Mouse (Mus musculus) frontal cortex, adult (tissue): ENCODE results near the gene Aptx.

Experiments used
- ATAC-seq: cut with Nextera tagmentation; 2 replicates; pipeline ENCODE4 v1.9.2; 2017; ENCODE audit warnings: mild to moderate bottlenecking, moderate library complexity, mixed read lengths; ENCODE audit not compliant: low TSS enrichment

Aptx gene

GRCm38 (mm10) chr4:40666237-40667012 is 36.6 kb downstream of the Aptx start:
- ATAC-seq: no peak

DNA sequence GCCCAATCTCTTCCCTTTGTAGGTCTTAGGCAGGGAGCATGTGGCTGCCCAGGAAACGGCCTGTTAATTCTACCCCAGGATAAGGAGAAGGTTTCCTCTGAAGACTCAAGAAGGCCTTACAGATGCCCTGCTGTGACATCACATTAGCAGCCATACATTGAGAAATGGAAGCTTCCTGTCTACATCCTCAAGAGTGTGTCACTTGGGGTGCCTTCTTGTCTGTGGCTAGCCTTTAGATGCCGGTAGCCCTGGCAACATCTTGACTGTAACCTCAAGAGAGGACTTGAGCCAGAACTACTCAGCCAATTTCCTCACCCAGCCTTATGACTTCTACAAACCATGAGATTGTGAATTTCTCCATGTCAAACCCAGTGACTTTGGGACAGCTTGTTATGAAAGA is 51.9 kb downstream of the Aptx start:
- no peak for ATAC-seq

DNA sequence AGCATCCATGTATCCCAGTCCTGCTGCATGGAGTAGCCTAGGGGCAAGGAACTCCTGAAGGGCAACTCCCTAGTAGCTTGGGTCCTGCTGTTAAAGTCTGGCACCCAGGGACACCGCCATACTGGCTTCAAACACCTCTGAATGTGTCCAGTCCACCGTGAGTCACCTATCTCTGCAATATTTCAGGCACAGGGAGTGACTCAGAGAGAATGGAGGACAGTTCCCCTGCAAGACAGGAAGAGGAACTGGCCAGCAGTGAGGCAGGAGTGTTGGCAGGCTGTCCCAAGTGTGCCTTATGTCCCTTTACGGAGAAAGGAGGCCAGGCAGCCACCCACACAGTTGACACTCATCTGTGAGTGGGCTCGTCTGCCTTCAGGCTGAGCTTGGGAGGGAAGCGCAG is 53.9 kb downstream of the Aptx start:
- peak; percentile 95 for ATAC-seq

DNA sequence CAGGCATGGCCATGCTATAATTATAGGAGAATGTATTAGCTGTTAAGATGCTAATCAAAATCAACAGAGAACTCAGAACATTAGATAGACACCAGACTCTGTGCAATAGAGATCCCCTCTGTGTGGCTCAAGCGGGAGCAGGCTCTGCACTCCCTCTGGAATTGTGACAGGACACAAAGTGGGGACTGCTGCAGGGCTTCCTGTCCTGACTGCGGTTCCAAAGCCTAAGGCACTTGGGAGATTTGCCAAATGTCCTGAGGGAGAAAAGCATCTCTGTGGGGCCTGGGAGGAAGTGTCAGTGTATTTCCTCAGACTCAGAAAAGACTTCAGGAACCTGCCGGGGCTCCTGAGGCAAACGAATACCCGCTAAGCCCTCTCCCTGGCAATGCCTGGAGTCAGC is 59.4 kb downstream of the Aptx start:
- no peak for ATAC-seq

DNA sequence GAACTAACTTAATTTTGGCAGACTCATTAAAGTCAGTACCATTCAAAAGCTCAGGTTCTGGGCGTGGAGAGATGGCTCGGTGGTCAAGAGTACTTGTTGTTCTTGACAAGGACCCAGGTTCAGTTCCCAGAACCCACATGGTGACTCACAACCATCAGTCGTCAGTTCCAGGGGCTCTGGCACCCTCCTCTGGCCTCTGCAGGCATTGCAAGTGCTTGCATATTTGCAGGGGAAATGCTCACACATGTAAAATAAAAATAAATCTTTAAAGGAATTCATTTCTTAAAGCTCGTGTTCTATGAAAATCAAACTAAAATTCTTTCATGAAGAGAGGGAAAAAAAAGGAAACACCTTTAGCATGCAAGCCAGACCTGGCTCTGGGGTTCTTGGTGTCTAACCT is 62.0 kb downstream of the Aptx start:
- no peak for ATAC-seq
